Mouse (Mus musculus): ENCODE results near the gene Gpa33. TPM values are rescaled to one million over a fixed set of nuclear protein-coding genes. Genes with fewer than 3 reads are reported as not detected.
"Not testable (repeated sequence)": the region's sequence is repeated elsewhere in the genome, so short reads cannot be mapped to it uniquely, and the experiment has no call there.

The Gpa33 gene
- polyA plus RNA-seq, 1 experiment from 2014 or later = 5.5 TPM

DNA sequence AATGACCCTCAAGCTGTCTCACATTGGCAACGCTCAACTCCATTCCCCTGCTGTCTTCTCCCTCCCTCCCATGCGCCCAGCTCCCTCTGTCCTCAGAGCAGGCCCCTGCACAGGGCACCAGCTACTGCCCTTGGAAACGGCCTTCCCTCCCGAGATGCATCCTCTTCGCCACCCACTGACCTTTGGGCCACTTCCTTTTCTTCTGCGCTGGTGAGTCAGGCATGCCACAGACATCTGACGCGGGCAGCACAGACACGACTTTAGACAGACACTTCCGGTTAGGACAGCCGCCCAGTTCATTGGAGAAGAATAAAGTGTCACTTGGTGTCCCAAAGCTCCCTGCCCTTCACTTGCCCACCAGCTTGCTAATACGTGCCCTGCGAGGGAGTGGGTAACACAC is 8.1 kb downstream of the Gpa33 start:
- H3K9me3 ChIP-seq (ENCODE audit: control insufficient read depth, low read depth, low read length) = no peaks in the 10 kb centered on the region
- no peak overlapping the region for H3K4me3 ChIP-seq (ENCODE audit: low read depth, low read length)
- 62% methylated on average over 13 of the region's 13 CpGs for WGBS
- no peak overlapping the region for H3K4me2 ChIP-seq (replicated peaks; ENCODE audit: low read depth, low read length)
- H3K4me1 ChIP-seq (ENCODE audit: control insufficient read depth, insufficient read depth, low read length) = peaks cover 7% of the 10 kb centered on the region; the same call in 1 of the 2 replicates
- no peak overlapping the region for H3K27ac ChIP-seq (ENCODE audit: low read length)
- ATAC-seq (ENCODE audit: insufficient number of reproducible peaks, insufficient read depth, low FRiP score, low read depth) = no peak
- no peaks in the 10 kb centered on the region for H3K27me3 ChIP-seq (ENCODE audit: control insufficient read depth, insufficient read depth, low read length)
- H3K36me3 ChIP-seq (ENCODE audit: control insufficient read depth, insufficient read depth, low read length) = no peaks in the 10 kb centered on the region
- no peak overlapping the region for H3K9ac ChIP-seq (replicated peaks; ENCODE audit: low read depth, low read length)

DNA sequence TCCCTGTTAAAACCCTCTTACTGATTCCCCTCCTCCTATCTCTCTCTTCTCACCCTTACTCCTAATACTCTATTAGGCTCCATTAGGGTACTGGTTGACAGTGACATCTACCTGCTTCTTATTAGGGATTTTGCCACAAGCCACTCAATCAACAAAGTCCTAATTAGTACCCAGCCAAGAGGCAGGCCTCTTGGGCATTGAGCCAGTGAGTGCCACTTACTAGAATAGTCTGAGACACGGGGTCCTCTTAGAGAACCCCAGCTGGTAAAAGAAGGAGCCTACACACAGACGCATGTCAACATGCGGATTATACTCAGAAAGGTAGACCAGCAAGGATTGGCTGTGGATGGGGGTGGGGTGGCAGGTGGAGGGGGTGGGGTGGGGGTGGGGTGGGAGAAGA is 9.1 kb downstream of the Gpa33 start:
- no peak overlapping the region for H3K9ac ChIP-seq (replicated peaks; ENCODE audit: low read depth, low read length)
- no peak overlapping the region for H3K4me3 ChIP-seq (ENCODE audit: low read depth, low read length)
- H3K4me2 ChIP-seq (replicated peaks; ENCODE audit: low read depth, low read length) = no peak overlapping the region
- no peaks in the 10 kb centered on the region for H3K36me3 ChIP-seq (ENCODE audit: control insufficient read depth, insufficient read depth, low read length)
- peaks cover 7% of the 10 kb centered on the region; the same call in 1 of the 2 replicates for H3K4me1 ChIP-seq (ENCODE audit: control insufficient read depth, insufficient read depth, low read length)
- H3K27me3 ChIP-seq (ENCODE audit: control insufficient read depth, insufficient read depth, low read length) = no peaks in the 10 kb centered on the region
- ATAC-seq (ENCODE audit: insufficient number of reproducible peaks, insufficient read depth, low FRiP score, low read depth) = no peak
- 79% methylated on average over 3 of the region's 3 CpGs for WGBS
- no peak overlapping the region for H3K27ac ChIP-seq (ENCODE audit: low read length)
- H3K9me3 ChIP-seq (ENCODE audit: control insufficient read depth, low read depth, low read length) = no peaks in the 10 kb centered on the region

DNA sequence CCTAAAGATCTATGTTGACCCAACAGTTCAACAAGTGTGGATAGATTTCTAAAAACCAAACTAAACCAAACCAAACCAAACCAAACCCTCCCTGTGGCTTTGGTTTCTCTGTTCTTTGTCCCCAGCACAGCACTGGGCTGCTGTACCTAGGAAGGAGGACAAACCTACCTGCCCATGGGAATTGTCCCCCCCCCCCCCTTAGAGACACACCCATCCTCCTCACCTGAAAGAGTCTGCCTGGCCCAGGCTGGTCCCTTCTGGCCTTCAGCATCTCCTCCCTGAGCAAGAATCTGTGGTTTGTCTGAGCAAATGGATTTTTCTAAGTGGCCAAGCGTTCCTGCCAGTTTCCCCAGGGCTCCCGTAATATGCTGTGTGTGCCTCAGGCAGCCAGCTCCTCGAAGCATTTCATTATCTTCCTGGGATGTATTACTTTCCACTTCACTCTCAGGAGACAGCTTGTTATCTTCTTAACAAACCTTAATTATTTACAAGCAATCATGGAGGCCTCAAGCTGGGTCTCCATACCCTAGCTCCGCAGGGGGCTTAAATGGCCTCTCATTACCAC is 9.7 kb downstream of the Gpa33 start:
- WGBS = 63% methylated on average over 4 of the region's 4 CpGs
- Histone ChIP-seq H3K27ac (ENCODE audit: low read length) (no peak overlapping the region), H3K9ac (replicated peaks; ENCODE audit: low read depth, low read length) (no peak overlapping the region), H3K4me1 (ENCODE audit: control insufficient read depth, insufficient read depth, low read length) (peaks cover 7% of the 10 kb centered on the region; the same call in 1 of the 2 replicates), H3K36me3 (ENCODE audit: control insufficient read depth, insufficient read depth, low read length) (no peaks in the 10 kb centered on the region), H3K4me3 (ENCODE audit: low read depth, low read length) (no peak overlapping the region), H3K9me3 (ENCODE audit: control insufficient read depth, low read depth, low read length) (no peaks in the 10 kb centered on the region), H3K4me2 (replicated peaks; ENCODE audit: low read depth, low read length) (no peak overlapping the region), H3K27me3 (ENCODE audit: control insufficient read depth, insufficient read depth, low read length) (no peaks in the 10 kb centered on the region)
- ATAC-seq (ENCODE audit: insufficient number of reproducible peaks, insufficient read depth, low FRiP score, low read depth) = no peak

DNA sequence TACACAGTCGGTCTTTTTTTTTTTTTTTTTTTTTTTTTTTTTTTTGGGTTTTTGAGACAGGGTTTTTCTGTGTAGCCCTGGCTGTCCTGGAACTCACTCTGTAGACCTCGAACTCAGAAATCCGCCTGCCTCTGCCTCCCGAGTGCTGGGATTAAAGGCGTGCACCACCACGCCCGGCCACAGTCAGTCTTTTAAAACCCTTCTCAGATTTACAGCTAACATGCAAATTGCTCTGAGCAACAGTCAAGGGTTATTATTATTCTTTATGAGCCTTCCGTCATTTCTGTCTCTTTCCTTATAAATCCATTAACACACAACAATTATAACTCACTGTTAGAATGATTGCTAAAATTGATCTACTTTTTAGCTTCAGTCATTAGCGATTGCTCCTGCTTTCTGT is 11.8 kb downstream of the Gpa33 start:
- not testable (repeated sequence) for H3K4me1 ChIP-seq (ENCODE audit: control insufficient read depth, insufficient read depth, low read length); H3K9me3 ChIP-seq (ENCODE audit: control insufficient read depth, low read depth, low read length); H3K4me2 ChIP-seq (replicated peaks; ENCODE audit: low read depth, low read length); H3K36me3 ChIP-seq (ENCODE audit: control insufficient read depth, insufficient read depth, low read length); H3K9ac ChIP-seq (replicated peaks; ENCODE audit: low read depth, low read length); ATAC-seq (ENCODE audit: insufficient number of reproducible peaks, insufficient read depth, low FRiP score, low read depth); H3K4me3 ChIP-seq (ENCODE audit: low read depth, low read length); H3K27ac ChIP-seq (ENCODE audit: low read length); H3K27me3 ChIP-seq (ENCODE audit: control insufficient read depth, insufficient read depth, low read length)
- WGBS = 87% methylated on average over 9 of the region's 9 CpGs

DNA sequence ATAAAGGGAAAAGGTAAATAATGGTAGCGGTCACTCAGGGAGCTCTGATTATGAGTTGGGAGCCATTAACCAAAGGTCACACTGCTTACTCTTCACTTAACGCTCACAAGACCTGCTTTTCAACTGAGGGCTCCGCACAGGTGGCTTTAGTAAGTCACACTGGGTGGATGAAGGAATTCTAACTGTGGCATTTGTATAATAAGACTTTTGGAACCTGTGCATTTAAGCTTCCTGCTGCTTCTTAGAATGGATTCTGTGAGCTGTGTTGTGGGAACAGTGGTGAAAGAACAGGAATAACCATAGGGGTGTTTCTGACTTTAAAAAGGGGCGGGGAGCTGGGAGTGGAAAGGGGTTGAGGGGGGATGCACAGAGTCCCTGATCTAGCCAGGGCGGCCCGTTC is 12.3 kb downstream of the Gpa33 start:
- H3K4me3 ChIP-seq (ENCODE audit: low read depth, low read length) = no peak overlapping the region
- 65% methylated on average over 6 of the region's 6 CpGs for WGBS
- no peaks in the 10 kb centered on the region for H3K27me3 ChIP-seq (ENCODE audit: control insufficient read depth, insufficient read depth, low read length)
- no peaks in the 10 kb centered on the region for H3K9me3 ChIP-seq (ENCODE audit: control insufficient read depth, low read depth, low read length)
- no peak overlapping the region for H3K9ac ChIP-seq (replicated peaks; ENCODE audit: low read depth, low read length)
- no peak for ATAC-seq (ENCODE audit: insufficient number of reproducible peaks, insufficient read depth, low FRiP score, low read depth)
- peaks cover 7% of the 10 kb centered on the region; the same call in 1 of the 2 replicates for H3K4me1 ChIP-seq (ENCODE audit: control insufficient read depth, insufficient read depth, low read length)
- H3K4me2 ChIP-seq (replicated peaks; ENCODE audit: low read depth, low read length) = no peak overlapping the region
- no peak overlapping the region for H3K27ac ChIP-seq (ENCODE audit: low read length)
- H3K36me3 ChIP-seq (ENCODE audit: control insufficient read depth, insufficient read depth, low read length) = no peaks in the 10 kb centered on the region

DNA sequence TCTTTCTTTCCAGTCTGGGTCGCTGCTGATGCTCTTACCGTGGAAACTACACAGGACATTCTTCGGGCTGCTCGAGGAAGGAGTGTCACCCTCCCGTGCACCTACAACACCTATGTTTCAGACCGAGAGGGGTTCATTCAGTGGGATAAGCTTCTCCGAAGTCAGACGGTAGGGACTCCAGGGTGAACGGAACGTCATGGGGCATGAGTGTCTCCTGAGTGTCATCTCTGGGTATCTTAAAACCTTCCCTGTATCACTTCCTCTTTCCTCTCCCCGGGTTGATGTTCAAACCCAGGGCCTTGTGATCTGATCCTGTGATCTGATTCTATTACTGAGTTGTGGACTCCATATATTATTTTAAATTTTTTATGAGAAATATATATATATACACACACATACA is 16.6 kb downstream of the Gpa33 start:
- H3K27me3 ChIP-seq (ENCODE audit: control insufficient read depth, insufficient read depth, low read length) = no peaks in the 10 kb centered on the region
- 87% methylated on average over 11 of the region's 11 CpGs for WGBS
- H3K9me3 ChIP-seq (ENCODE audit: control insufficient read depth, low read depth, low read length) = no peaks in the 10 kb centered on the region
- no peak overlapping the region for H3K9ac ChIP-seq (replicated peaks; ENCODE audit: low read depth, low read length)
- no peak overlapping the region for H3K4me3 ChIP-seq (ENCODE audit: low read depth, low read length)
- no peaks in the 10 kb centered on the region for H3K36me3 ChIP-seq (ENCODE audit: control insufficient read depth, insufficient read depth, low read length)
- H3K27ac ChIP-seq (ENCODE audit: low read length) = no peak overlapping the region
- H3K4me2 ChIP-seq (replicated peaks; ENCODE audit: low read depth, low read length) = no peak overlapping the region
- no peak for ATAC-seq (ENCODE audit: insufficient number of reproducible peaks, insufficient read depth, low FRiP score, low read depth)
- H3K4me1 ChIP-seq (ENCODE audit: control insufficient read depth, insufficient read depth, low read length) = no peaks in the 10 kb centered on the region

DNA sequence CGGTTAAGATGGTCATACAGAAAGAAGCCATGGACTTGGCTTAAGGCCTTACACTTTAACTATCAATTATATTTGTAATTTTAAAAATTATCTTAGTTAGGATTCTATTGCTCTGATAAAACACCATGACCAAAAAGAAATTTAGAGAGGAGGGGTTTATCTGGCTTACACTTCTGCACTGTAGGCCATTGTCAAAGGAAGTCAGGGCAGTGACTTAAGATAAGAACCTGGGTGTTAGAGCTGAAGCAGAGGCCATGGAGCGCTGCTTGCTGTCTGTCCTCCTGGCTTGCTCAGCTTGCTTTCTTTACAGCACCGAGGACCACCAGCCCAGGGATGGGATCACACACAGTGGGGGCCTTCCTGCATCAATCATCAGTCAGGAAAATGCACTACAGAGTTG is 17.6 kb downstream of the Gpa33 start:
- Histone ChIP-seq H3K27ac (ENCODE audit: low read length) (no peak overlapping the region), H3K4me1 (ENCODE audit: control insufficient read depth, insufficient read depth, low read length) (no peaks in the 10 kb centered on the region), H3K36me3 (ENCODE audit: control insufficient read depth, insufficient read depth, low read length) (no peaks in the 10 kb centered on the region), H3K4me2 (replicated peaks; ENCODE audit: low read depth, low read length) (no peak overlapping the region), H3K9ac (replicated peaks; ENCODE audit: low read depth, low read length) (no peak overlapping the region), H3K9me3 (ENCODE audit: control insufficient read depth, low read depth, low read length) (no peaks in the 10 kb centered on the region), H3K27me3 (ENCODE audit: control insufficient read depth, insufficient read depth, low read length) (no peaks in the 10 kb centered on the region), H3K4me3 (ENCODE audit: low read depth, low read length) (no peak overlapping the region)
- ATAC-seq (ENCODE audit: insufficient number of reproducible peaks, insufficient read depth, low FRiP score, low read depth) = no peak
- WGBS = 63% methylated on average over 3 of the region's 3 CpGs

DNA sequence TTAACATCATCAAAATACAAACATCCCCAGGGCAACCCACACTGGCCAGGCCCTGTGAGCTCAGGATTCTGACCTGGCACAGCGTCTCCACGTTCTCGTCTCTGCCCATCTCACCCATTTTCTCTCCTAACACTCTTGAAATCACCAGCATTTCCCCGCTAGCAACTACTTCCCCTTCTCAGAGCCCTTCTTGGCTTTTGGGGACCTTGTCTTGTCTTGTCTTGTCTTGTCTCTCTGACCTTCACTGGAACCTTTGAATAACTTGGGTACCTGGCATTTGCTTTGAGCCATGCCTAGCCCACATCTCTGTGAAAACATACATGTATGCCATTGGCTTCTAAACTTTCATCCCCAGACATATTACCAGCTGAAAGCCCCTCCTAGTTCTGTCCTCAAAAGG is 19.4 kb downstream of the Gpa33 start:
- Histone ChIP-seq H3K4me1 (ENCODE audit: control insufficient read depth, insufficient read depth, low read length) (no peaks in the 10 kb centered on the region), H3K27ac (ENCODE audit: low read length) (no peak overlapping the region), H3K9ac (replicated peaks; ENCODE audit: low read depth, low read length) (no peak overlapping the region), H3K27me3 (ENCODE audit: control insufficient read depth, insufficient read depth, low read length) (0 out of 2 replicates have a peak, but pooled peaks cover under 1% of the 10 kb centered on the region), H3K9me3 (ENCODE audit: control insufficient read depth, low read depth, low read length) (no peaks in the 10 kb centered on the region), H3K36me3 (ENCODE audit: control insufficient read depth, insufficient read depth, low read length) (no peaks in the 10 kb centered on the region), H3K4me3 (ENCODE audit: low read depth, low read length) (no peak overlapping the region), H3K4me2 (replicated peaks; ENCODE audit: low read depth, low read length) (no peak overlapping the region)
- 89% methylated on average over 4 of the region's 4 CpGs for WGBS
- ATAC-seq (ENCODE audit: insufficient number of reproducible peaks, insufficient read depth, low FRiP score, low read depth) = no peak

DNA sequence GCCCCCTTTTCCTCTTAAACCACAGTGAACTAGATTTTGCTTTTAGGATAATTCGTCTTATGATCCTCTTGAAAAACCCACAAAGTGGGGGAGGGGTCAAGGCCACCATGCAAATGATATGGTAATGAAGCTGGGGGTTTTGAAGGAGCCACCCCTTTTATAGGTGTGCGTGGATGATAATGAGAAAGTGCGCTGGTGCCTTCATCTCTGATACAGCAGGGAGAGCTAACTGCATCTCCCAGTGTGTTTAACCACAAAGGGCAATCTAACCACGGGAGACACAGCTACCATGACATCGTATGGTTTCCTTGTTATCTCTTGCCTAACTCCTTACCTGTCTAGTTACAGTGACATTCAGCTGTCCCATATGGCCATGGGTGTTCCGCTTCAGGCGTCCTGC is 20.0 kb downstream of the Gpa33 start:
- H3K4me3 ChIP-seq (ENCODE audit: low read depth, low read length) = no peak overlapping the region

More for the DNA sequence above, 20.0 kb downstream of the Gpa33 start:
- Histone ChIP-seq H3K36me3 (ENCODE audit: control insufficient read depth, insufficient read depth, low read length) (no peaks in the 10 kb centered on the region), H3K9me3 (ENCODE audit: control insufficient read depth, low read depth, low read length) (no peaks in the 10 kb centered on the region), H3K4me1 (ENCODE audit: control insufficient read depth, insufficient read depth, low read length) (no peaks in the 10 kb centered on the region), H3K27ac (ENCODE audit: low read length) (no peak overlapping the region), H3K27me3 (ENCODE audit: control insufficient read depth, insufficient read depth, low read length) (0 out of 2 replicates have a peak, but pooled peaks cover 7% of the 10 kb centered on the region), H3K9ac (replicated peaks; ENCODE audit: low read depth, low read length) (no peak overlapping the region), H3K4me2 (replicated peaks; ENCODE audit: low read depth, low read length) (no peak overlapping the region)
- 84% methylated on average over 7 of the region's 7 CpGs for WGBS
- no peak for ATAC-seq (ENCODE audit: insufficient number of reproducible peaks, insufficient read depth, low FRiP score, low read depth)
